Mouse (Mus musculus) cerebellum, postnatal 10 days (tissue): ENCODE measurements at regions not wholly inside any gene's neighbourhood (a gene's known extent, or its start where the extent isn't known, plus 50 kb on each side); places are given as distances from the start of the nearest gene placed in this dataset.

Source experiments
- DNase-seq, 2 experiments: peaks; one replicate each; pipeline ENCODE4 v3.0.0; 2021; ENCODE audit warnings: mixed read lengths in 2 of 2

- DNase-seq = no peak
Measured at GRCm38 (mm10) chr4:57362652-57363051, 61.0 kb upstream of the Ptpn3 start.

DNA sequence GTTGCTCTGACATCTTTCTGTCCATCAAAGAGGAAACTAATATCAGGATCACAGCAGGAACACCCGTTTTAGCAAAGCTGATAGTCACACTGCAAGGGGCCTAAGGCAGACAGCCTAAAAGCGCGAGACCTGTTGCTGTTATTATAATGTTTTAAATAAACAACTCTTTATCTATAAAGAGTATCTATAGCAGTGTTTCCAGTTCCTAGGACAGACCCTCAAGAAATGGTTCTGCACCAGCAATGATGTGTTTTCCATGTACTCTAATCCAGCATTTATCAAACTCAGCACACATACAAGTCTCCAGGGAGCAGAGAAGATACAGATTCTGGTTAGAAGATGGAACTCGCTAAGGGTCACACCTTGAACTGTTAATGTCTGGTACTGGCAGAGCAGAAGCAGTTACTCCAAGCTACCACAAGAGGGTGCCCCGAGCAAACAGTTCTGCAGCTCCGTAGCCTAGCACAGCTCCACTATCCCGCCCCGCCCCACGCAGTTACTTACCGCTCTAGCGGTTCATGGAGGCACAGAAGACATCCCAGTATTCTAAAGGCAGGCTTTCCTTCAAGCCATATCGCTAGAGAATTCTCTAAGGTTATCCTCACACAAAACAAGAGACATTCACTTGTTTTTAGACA lies 64.2 kb upstream of the Palm2 start:
- peak; percentile 94 for DNase-seq

DNA sequence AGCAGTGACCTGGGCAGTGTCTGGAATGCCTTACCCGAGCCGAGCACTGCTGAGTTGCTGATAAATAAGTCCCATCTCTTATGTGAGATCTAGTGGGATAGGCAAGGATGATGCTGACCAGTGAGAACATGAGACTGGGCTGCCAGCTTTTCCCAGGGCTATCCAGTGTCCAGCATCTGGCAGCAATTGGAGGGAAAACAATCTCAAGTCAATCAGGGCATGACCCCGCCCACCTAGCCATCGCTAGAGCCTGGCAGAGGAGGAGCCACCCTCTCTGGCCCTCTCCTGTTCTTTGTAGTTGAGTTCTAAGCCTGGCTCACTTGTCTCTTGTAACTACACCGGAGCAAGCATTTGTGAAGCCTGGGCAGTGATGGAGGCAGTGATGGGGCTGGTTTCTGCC lies 56.2 kb upstream of the Palm2 start:
- peak in 1 of 2 experiments; percentile 11 for DNase-seq

DNA sequence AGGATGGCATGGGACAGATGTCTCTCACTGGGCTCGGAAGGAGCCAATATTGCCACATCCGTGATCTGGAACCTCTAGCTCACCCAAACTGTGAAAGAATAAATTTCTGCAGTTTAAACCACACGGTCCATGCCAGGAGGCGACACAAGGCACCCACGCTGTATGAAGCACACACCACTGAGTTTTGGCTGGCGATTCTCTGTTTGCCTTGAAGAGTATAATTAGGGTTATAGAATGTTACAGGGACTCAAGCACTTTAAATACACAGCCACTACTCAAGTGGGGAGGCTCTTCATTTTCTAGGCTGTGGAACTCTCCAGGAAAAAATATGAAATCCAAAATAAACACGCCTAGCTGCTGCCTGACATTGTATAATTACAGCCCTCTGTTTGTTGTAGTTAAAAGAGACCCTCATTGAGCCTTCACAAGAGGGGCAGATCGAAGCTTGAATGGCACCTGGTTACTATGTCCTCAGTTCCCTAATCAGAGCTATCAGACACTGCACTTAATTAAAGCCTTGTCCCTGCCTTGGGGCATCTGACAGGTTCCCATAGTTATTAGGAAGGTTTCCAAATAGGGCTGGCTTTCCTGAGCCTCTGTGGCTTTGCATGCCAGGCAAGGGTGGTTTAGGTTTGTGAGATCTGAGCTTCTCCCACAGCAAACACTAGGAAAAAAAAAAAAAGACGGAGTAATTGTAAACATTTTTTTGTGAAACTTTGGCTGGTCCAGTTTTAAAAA lies 53.8 kb upstream of the Palm2 start:
- peak; percentile 56 for DNase-seq

DNA sequence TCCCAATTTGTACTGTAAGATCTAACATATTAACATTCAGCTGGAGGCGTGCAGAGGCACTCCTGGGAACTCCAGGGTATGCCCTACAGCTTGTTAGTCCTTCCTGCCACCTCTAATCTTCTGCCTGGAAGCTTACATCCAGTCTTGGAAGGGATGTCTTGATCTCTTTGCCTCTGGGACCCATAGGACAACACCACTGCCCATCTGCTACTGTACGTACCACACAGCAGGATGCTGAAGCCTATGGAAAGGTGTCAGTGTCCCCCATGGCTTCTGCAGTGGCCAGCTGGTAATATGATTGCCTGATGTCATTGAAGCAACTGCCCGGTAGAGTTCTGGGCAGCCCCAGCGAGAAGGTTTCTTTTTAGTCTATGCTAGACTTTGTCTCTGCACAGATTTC lies 52.7 kb upstream of the Palm2 start:
- DNase-seq = peak in 1 of 2 experiments; percentile 31
